ENCODE assay signal across 14 mouse cellular contexts in the genomic region with DNA sequence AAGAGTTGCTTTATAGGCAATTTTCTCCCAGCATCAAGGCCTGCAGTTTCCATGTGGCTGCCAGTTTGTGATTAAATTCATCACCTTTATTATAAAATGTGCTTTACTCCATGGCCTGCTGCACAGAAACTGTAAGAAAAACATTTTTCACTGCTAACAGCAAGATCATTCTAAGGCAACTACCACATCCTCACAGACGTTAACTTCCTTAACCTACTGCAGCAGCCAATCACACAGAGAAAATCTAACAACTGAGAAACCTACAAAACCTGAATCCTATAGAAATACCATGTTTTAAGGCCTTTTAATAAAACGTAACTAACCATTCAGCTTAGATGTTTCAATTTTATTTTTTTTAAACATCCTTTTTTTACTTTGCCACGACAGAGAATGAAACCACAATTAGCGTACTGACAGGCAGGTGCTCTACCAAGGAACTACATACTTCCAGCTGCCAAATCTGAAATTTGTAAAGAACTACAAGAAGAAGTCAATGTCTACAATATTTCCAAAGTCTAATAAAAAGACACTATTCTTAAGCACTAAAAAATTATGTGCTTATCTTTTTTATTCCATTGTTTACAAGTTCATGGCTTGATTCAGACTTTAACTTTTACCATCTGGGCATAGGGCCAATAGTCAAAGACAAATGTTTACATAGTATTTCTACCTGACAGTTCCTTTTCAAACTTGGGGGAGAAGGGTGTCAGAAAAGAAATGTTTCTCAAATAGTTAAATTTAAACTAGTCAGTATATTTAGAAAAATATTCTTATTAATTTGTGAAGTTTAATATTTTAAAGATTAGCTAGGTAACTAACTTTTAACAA. TPM values are rescaled to one million over a fixed set of nuclear protein-coding genes. Genes with fewer than 3 reads are reported as not detected.
A peak's percentile ranks its signal among the peaks of the same experiment; 100 is the strongest.
DNase-seq lines count a peak whose midpoint lies in the region; ATAC-seq and TF ChIP-seq lines count a peak whose summit lies in the region.
"Had no signal": no experiment of that assay in that cellular context is flagged by ENCODE, and none has a peak within 500 bp of the region (broad histone marks: within the 10 kb centered on the region; RNA-seq: fewer than 3 reads in every experiment).

No protein-coding gene starts in this region.

- 0 out of 2 replicates have a peak overlapping the region, but pooled peaks have one; percentile 25 for H3K27ac ChIP-seq in gastrocnemius, adult 2 months
- H3K27ac ChIP-seq in liver, adult 2 months (replicated peaks; ENCODE audit: insufficient read depth, low read depth, low read length): no peak overlapping the region
- H3K27ac ChIP-seq in liver, embryonic 11.5 days (ENCODE audit: low read depth, low read length): no peak overlapping the region
- no peak overlapping the region for H3K27ac ChIP-seq in intestine, postnatal 0 days (ENCODE audit: low read depth, low read length)
- H3K27ac ChIP-seq: limb, embryonic 12.5 days had no signal

- no peaks in the 10 kb centered on the region for H3K36me3 ChIP-seq in liver, adult 2 months (ENCODE audit: control insufficient read depth, insufficient read depth, low read length)
- H3K36me3 ChIP-seq in liver, embryonic 11.5 days (ENCODE audit: control insufficient read depth, insufficient read depth, low read length): no peaks in the 10 kb centered on the region
- H3K36me3 ChIP-seq in intestine, postnatal 0 days (ENCODE audit: control insufficient read depth, insufficient read depth): no peaks in the 10 kb centered on the region
- H3K36me3 ChIP-seq: limb, embryonic 12.5 days had no signal

- no peak for ATAC-seq in liver, embryonic 11.5 days (replicated peaks; ENCODE audit: low FRiP score)
- peak; percentile 23; the same call in 1 of the 2 replicates for ATAC-seq in megakaryocyte progenitor cell, adult 5-6 weeks (replicated peaks; ENCODE audit: poor library complexity)
- ATAC-seq in intestine, postnatal 0 days: no peak

- no peak overlapping the region for H3K4me2 ChIP-seq in liver, embryonic 11.5 days
- H3K4me2 ChIP-seq in intestine, postnatal 0 days (replicated peaks; ENCODE audit: low read depth): no peak overlapping the region
- H3K4me2 ChIP-seq: limb, embryonic 12.5 days had no signal

- H3K9ac ChIP-seq in liver, adult 2 months (ENCODE audit: low read depth, low read length): no peak overlapping the region
- H3K9ac ChIP-seq in liver, embryonic 11.5 days (ENCODE audit: low read depth, low read length): no peak overlapping the region
- no peak overlapping the region for H3K9ac ChIP-seq in intestine, postnatal 0 days (ENCODE audit: low read depth, low read length)
- H3K9ac ChIP-seq: limb, embryonic 12.5 days had no signal

- H3K4me3 ChIP-seq in gastrocnemius, adult 2 months: peak overlapping the region; percentile 25
- no peak overlapping the region for H3K4me3 ChIP-seq in liver, adult 2 months (ENCODE audit: insufficient read depth, low read depth, low read length)
- H3K4me3 ChIP-seq in liver, embryonic 11.5 days (ENCODE audit: low read depth, low read length): no peak overlapping the region
- H3K4me3 ChIP-seq in intestine, postnatal 0 days (ENCODE audit: low read depth, low read length): no peak overlapping the region
- H3K4me3 ChIP-seq: limb, embryonic 12.5 days had no signal

- no peaks in the 10 kb centered on the region for H3K9me3 ChIP-seq in liver, embryonic 11.5 days (ENCODE audit: control insufficient read depth, low read length)
- H3K9me3 ChIP-seq in intestine, postnatal 0 days (ENCODE audit: control insufficient read depth): no peaks in the 10 kb centered on the region
- H3K9me3 ChIP-seq: limb, embryonic 12.5 days had no signal

- TF ChIP-seq POLR2A in liver, adult 2 months (IDR thresholded peaks at IDR 0.05; ENCODE audit: extremely low read depth, insufficient read depth, low read length): no peak

- 12% methylated on average over 4 of the region's 4 CpGs for WGBS in liver, adult 2 months
- WGBS in liver, embryonic 11.5 days: 71% methylated on average over 4 of the region's 4 CpGs
- WGBS in intestine, postnatal 0 days: 58% methylated on average over 4 of the region's 4 CpGs

- peaks cover 23% of the 10 kb centered on the region for H3K4me1 ChIP-seq in liver, adult 2 months (ENCODE audit: control insufficient read depth, insufficient read depth, low read length)
- H3K4me1 ChIP-seq in liver, embryonic 11.5 days (replicated peaks; ENCODE audit: control insufficient read depth, insufficient read depth, low read length): peaks cover 3% of the 10 kb centered on the region; the same call in 1 of the 2 replicates
- H3K4me1 ChIP-seq in intestine, postnatal 0 days (replicated peaks; ENCODE audit: control insufficient read depth, insufficient read depth, low read length): no peaks in the 10 kb centered on the region
- H3K4me1 ChIP-seq: limb, embryonic 12.5 days had no signal

- TF ChIP-seq CTCF in gastrocnemius, adult 2 months (IDR thresholded peaks at IDR 0.05): no peak
- TF ChIP-seq CTCF in liver, adult 2 months (IDR thresholded peaks at IDR 0.05; ENCODE audit: low read depth, low read length): no peak
- TF ChIP-seq CTCF in intestine, postnatal 0 days (IDR thresholded peaks at IDR 0.05; ENCODE audit: low read depth): no peak

- H3K27me3 ChIP-seq in liver, adult 2 months (ENCODE audit: control insufficient read depth, insufficient read depth, low read length): no peaks in the 10 kb centered on the region
- no peaks in the 10 kb centered on the region for H3K27me3 ChIP-seq in liver, embryonic 11.5 days (replicated peaks; ENCODE audit: control insufficient read depth, insufficient read depth, low read length)
- H3K27me3 ChIP-seq in intestine, postnatal 0 days (replicated peaks; ENCODE audit: control insufficient read depth, insufficient read depth, low read length): peaks cover 42% of the 10 kb centered on the region; the same call in 1 of the 2 replicates
- H3K27me3 ChIP-seq: limb, embryonic 12.5 days had no signal

- no peak for DNase-seq in gastrocnemius, adult 2 months
- DNase-seq in gastrocnemius, postnatal 14 days: no peak
- DNase-seq in liver, adult 2 months (ENCODE audit: extremely low read depth, low read depth, low spot score): peak; percentile 92
- DNase-seq in liver, embryonic 11.5 days (ENCODE audit: low spot score): no peak
- peak; percentile 27 for DNase-seq in CD4-positive, CD25-positive, alpha-beta regulatory T cell, adult 2 months (ENCODE audit: low read depth, low spot score)
- no peak for DNase-seq in right cerebral cortex, adult 2 months (ENCODE audit: low spot score in 2 of 2)
- DNase-seq: adrenal gland, postnatal 36 days; cerebellum, adult 11-12 months; gastrocnemius, postnatal 25 days; kidney, adult 18-20 months; right cerebral cortex, adult 18-20 months had no signal

- H3K79me2 ChIP-seq in liver, adult 2 months (ENCODE audit: control insufficient read depth, insufficient read depth, low read length): peaks cover 11% of the 10 kb centered on the region

- intact Hi-C loops in gastrocnemius, adult 2 months (cut with DNase I): no loop called here
- intact Hi-C loops in gastrocnemius, postnatal 14 days (cut with DNase I; ENCODE audit: low total_unique reads): no loop called here

RNA-seq across cellular contexts. Expression of a gene that starts 18.5 kb away (rescaled TPM):
- total RNA-seq in gastrocnemius, adult 2 months (2021): 100 to 1,000 TPM; 236 to 397 TPM
- total RNA-seq in gastrocnemius, postnatal 14 days (2021): 100 to 1,000 TPM; 209 to 220 TPM
- total RNA-seq in liver, adult 2 months (2014; rRNA removed): 30.4 and 33.1 TPM in 2 replicates
- polyA plus RNA-seq in liver, adult 2 months (2012; rRNA removed): 52.4 and 58.7 TPM in 2 replicates
- polyA plus RNA-seq in liver, embryonic 11.5 days (2014; fragmentation: Nextera tagmentation; extraction: Ambion mirVana): 18.2 and 20.3 TPM in 2 replicates
- total RNA-seq in megakaryocyte progenitor cell, adult 5-6 weeks (2015): 157 and 168 TPM in 2 replicates
- total RNA-seq in megakaryocyte progenitor cell, adult 5-6 weeks (2017): 53.9 and 58.1 TPM in 2 replicates
- polyA plus RNA-seq in intestine, postnatal 0 days (2015; fragmentation: Nextera tagmentation; extraction: Ambion mirVana): 7.4 and 8.6 TPM in 2 replicates

Comparison
In these comparisons a context has a peak if more than half of its experiments do, and no peak if none do; other contexts are left out.
1. DNase-seq: peak in liver, adult 2 months (single experiment) and CD4-positive, CD25-positive, alpha-beta regulatory T cell, adult 2 months (single experiment); none in gastrocnemius, adult 2 months (single experiment), gastrocnemius, postnatal 14 days (single experiment), liver, embryonic 11.5 days (single experiment) and right cerebral cortex, adult 2 months (0 of 2).